In the genomic region with DNA sequence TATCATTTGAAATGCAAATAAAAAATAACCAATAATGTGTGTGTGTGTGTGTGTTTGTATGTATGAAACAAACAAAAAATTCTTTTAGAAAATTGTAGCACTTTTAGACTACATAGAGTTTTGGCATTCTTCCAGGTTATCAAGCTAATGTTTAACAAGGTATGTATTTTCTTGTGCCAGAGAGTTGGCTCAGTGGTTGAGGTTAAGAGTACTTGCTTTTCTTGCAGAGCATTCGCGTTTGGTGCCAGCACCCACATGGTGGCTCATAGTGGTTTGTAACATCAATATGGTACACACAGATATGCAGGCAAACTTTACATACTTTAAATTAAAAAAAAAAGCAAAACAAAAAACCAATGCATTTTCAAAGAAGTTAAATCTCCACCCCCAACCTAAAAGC, we compare ENCODE assay signal across 31 mouse cellular contexts.
DNase-seq lines count a peak whose midpoint lies in the region; ATAC-seq and TF ChIP-seq lines count a peak whose summit lies in the region.
"Had no signal": no experiment of that assay in that cellular context is flagged by ENCODE, and none has a peak within 500 bp of the region (broad histone marks: within the 10 kb centered on the region; RNA-seq: fewer than 3 reads in every experiment).

No protein-coding gene starts in this region.

- no peak for ATAC-seq in kidney, embryonic 14.5 days (ENCODE audit: low FRiP score, low TSS enrichment)
- ATAC-seq in lung, embryonic 16.5 days (ENCODE audit: low read depth), result 0 out of 2 replicates have a peak, but pooled peaks have one; percentile 45
- ATAC-seq: CD4-positive, CD25-positive, alpha-beta regulatory T cell, adult 4 months; hindbrain, embryonic 16.5 days; midbrain, embryonic 16.5 days had no signal

- no peak overlapping the region for H3K9ac ChIP-seq in kidney, embryonic 14.5 days (ENCODE audit: low read depth, low read length)
- H3K9ac ChIP-seq in lung, embryonic 16.5 days (ENCODE audit: low read length), result no peak overlapping the region
- H3K9ac ChIP-seq: embryonic facial prominence, embryonic 15.5 days; forebrain, embryonic 12.5 days; limb, embryonic 15.5 days; liver, embryonic 15.5 days; neural tube, embryonic 12.5 days had no signal

- no peak for TF ChIP-seq CTCF in lung, adult 2 months (IDR thresholded peaks at IDR 0.05; ENCODE audit: insufficient read depth, low read length)
- TF ChIP-seq CTCF in bone marrow macrophage, adult 2 months (IDR thresholded peaks at IDR 0.05; ENCODE audit: low read depth, low read length), result no peak

- TF ChIP-seq POLR2A in lung, adult 2 months (IDR thresholded peaks at IDR 0.05; ENCODE audit: borderline replicate concordance, extremely low read depth, low read depth, low read length), result no peak
- no peak for TF ChIP-seq POLR2A in bone marrow macrophage, adult 2 months (IDR thresholded peaks at IDR 0.05; ENCODE audit: borderline replicate concordance, low read depth, low read length)

- H3K36me3 ChIP-seq in kidney, embryonic 14.5 days (ENCODE audit: control insufficient read depth, insufficient read depth, low read length), result no peaks in the 10 kb centered on the region
- peaks cover 3% of the 10 kb centered on the region; the same call in 1 of the 2 replicates for H3K36me3 ChIP-seq in lung, embryonic 16.5 days (ENCODE audit: control insufficient read depth, insufficient read depth, low read length)
- peaks cover 16% of the 10 kb centered on the region for H3K36me3 ChIP-seq in macrophage (ENCODE audit: inconsistent target)
- H3K36me3 ChIP-seq: embryonic facial prominence, embryonic 10.5 days; embryonic facial prominence, embryonic 15.5 days; forebrain, embryonic 12.5 days; hindbrain, embryonic 10.5 days; limb, embryonic 15.5 days; neural tube, embryonic 12.5 days had no signal

- WGBS in kidney, embryonic 14.5 days, result 83% methylated on average over 2 of the region's 2 CpGs
- WGBS in lung, embryonic 16.5 days, result 51% methylated on average over 2 of the region's 2 CpGs
- 64% methylated on average over 2 of the region's 2 CpGs for WGBS in lung, adult 2 months
- WGBS in macrophage (ENCODE audit: missing documents), result 93% methylated on average over 2 of the region's 2 CpGs

- no peaks in the 10 kb centered on the region for H3K79me2 ChIP-seq in macrophage (ENCODE audit: inconsistent target)

- H3K4me3 ChIP-seq in kidney, embryonic 14.5 days (ENCODE audit: low read length), result no peak overlapping the region
- H3K4me3 ChIP-seq in lung, embryonic 16.5 days (ENCODE audit: low read length), result no peak overlapping the region
- no peak overlapping the region for H3K4me3 ChIP-seq in lung, adult 2 months (replicated peaks; ENCODE audit: extremely low read depth, low read depth, low read length)
- no peak overlapping the region for H3K4me3 ChIP-seq in bone marrow macrophage, adult 2 months (ENCODE audit: insufficient read depth, low read length)
- no peak overlapping the region for H3K4me3 ChIP-seq in macrophage (ENCODE audit: inconsistent target)
- H3K4me3 ChIP-seq: embryonic facial prominence, embryonic 10.5 days; embryonic facial prominence, embryonic 15.5 days; forebrain, embryonic 12.5 days; hindbrain, embryonic 10.5 days; limb, embryonic 10.5 days; limb, embryonic 15.5 days; liver, embryonic 15.5 days; neural tube, embryonic 12.5 days had no signal

- H3K9me3 ChIP-seq in kidney, embryonic 14.5 days (ENCODE audit: control insufficient read depth, low read length), result no peaks in the 10 kb centered on the region
- no peaks in the 10 kb centered on the region for H3K9me3 ChIP-seq in lung, embryonic 16.5 days (ENCODE audit: control insufficient read depth, low read length)
- H3K9me3 ChIP-seq: embryonic facial prominence, embryonic 10.5 days; embryonic facial prominence, embryonic 15.5 days; forebrain, embryonic 12.5 days; hindbrain, embryonic 10.5 days; limb, embryonic 10.5 days; limb, embryonic 15.5 days; liver, embryonic 15.5 days; neural tube, embryonic 12.5 days had no signal

- H3K4me2 ChIP-seq in kidney, embryonic 14.5 days (replicated peaks; ENCODE audit: low read depth, low read length), result no peak overlapping the region
- no peak overlapping the region for H3K4me2 ChIP-seq in lung, embryonic 16.5 days (ENCODE audit: low read depth, low read length)
- H3K4me2 ChIP-seq: embryonic facial prominence, embryonic 15.5 days; forebrain, embryonic 12.5 days; limb, embryonic 15.5 days; liver, embryonic 15.5 days; midbrain, embryonic 11.5 days; neural tube, embryonic 12.5 days had no signal

- no peaks in the 10 kb centered on the region for H3K27me3 ChIP-seq in kidney, embryonic 14.5 days (ENCODE audit: control insufficient read depth, insufficient read depth, low read length)
- no peaks in the 10 kb centered on the region for H3K27me3 ChIP-seq in lung, embryonic 16.5 days (ENCODE audit: control insufficient read depth, insufficient read depth, low read depth, low read length)
- H3K27me3 ChIP-seq: embryonic facial prominence, embryonic 15.5 days; forebrain, embryonic 12.5 days; limb, embryonic 15.5 days; liver, embryonic 15.5 days; neural tube, embryonic 12.5 days had no signal

- no peaks in the 10 kb centered on the region for H3K4me1 ChIP-seq in kidney, embryonic 14.5 days (ENCODE audit: control insufficient read depth, insufficient read depth, low read length)
- no peaks in the 10 kb centered on the region; the same call in 1 of the 2 replicates for H3K4me1 ChIP-seq in lung, embryonic 16.5 days (replicated peaks; ENCODE audit: control insufficient read depth, insufficient read depth, low read length)
- H3K4me1 ChIP-seq in lung, adult 2 months (ENCODE audit: control insufficient read depth, insufficient read depth, low read length), result no peaks in the 10 kb centered on the region
- H3K4me1 ChIP-seq in bone marrow macrophage, adult 2 months (ENCODE audit: control insufficient read depth, insufficient read depth, low read length), result peaks cover 27% of the 10 kb centered on the region
- H3K4me1 ChIP-seq: embryonic facial prominence, embryonic 10.5 days; embryonic facial prominence, embryonic 15.5 days; hindbrain, embryonic 10.5 days; limb, embryonic 15.5 days; liver, embryonic 15.5 days; neural tube, embryonic 12.5 days had no signal

- H3K27ac ChIP-seq in kidney, embryonic 14.5 days (ENCODE audit: low read depth, low read length), result no peak overlapping the region
- H3K27ac ChIP-seq in lung, embryonic 16.5 days (ENCODE audit: low read length), result no peak overlapping the region
- H3K27ac ChIP-seq in bone marrow macrophage, adult 2 months (ENCODE audit: insufficient read depth, low read depth, low read length), result peak overlapping the region; percentile 29; the same call in 1 of the 2 replicates
- H3K27ac ChIP-seq in macrophage, result peak overlapping the region; percentile 22
- H3K27ac ChIP-seq: embryonic facial prominence, embryonic 10.5 days; embryonic facial prominence, embryonic 15.5 days; forebrain, embryonic 12.5 days; hindbrain, embryonic 10.5 days; limb, embryonic 10.5 days; limb, embryonic 15.5 days; liver, embryonic 15.5 days; neural tube, embryonic 12.5 days had no signal

- DNase-seq in kidney, adult 8-10 months, result peak; percentile 23 to 31
- DNase-seq in lung, adult 2 months, result no peak
- DNase-seq in layer of hippocampus, adult 11-12 months (ENCODE audit: low spot score), result no peak
- DNase-seq in right cerebral cortex, postnatal 36 days (ENCODE audit: low spot score in 2 of 2), result no peak
- DNase-seq: adrenal gland, adult 2 months; adrenal gland, postnatal 36 days; cerebellum, adult 2 months; cerebellum, postnatal 25 days; gastrocnemius, postnatal 10 days; heart, postnatal 14 days; layer of hippocampus, adult 9-11 months; right cerebral cortex, adult 18-20 months; right cerebral cortex, postnatal 4 days; thymus, adult 2 months; thymus, postnatal 36 days had no signal

Comparison
In these comparisons a context has a peak if more than half of its experiments do, and no peak if none do; other contexts are left out.
1. DNase-seq: peak in kidney, adult 8-10 months (2 of 2); none in lung, adult 2 months (single experiment), layer of hippocampus, adult 11-12 months (single experiment) and right cerebral cortex, postnatal 36 days (0 of 2).
2. H3K27ac ChIP-seq: peak in bone marrow macrophage, adult 2 months (single experiment) and macrophage (single experiment); none in kidney, embryonic 14.5 days (single experiment) and lung, embryonic 16.5 days (single experiment).